In genomic region chr9:48696731-48697469, GRCm38 (mm10) we compare ENCODE assay signal across 17 mouse cellular contexts.
A peak's percentile ranks its signal among the peaks of the same experiment; 100 is the strongest.
DNase-seq lines count a peak whose midpoint lies in the region; ATAC-seq lines count a peak whose summit lies in the region.
"Had no signal": no experiment of that assay in that cellular context is flagged by ENCODE, and none has a peak within 500 bp of the region (broad histone marks: within the 10 kb centered on the region; RNA-seq: fewer than 3 reads in every experiment).

No protein-coding gene starts in this region.

- H3K27ac ChIP-seq in heart, embryonic 12.5 days (ENCODE audit: poor library complexity, severe bottlenecking), result no peak overlapping the region
- H3K27ac ChIP-seq in lung, embryonic 16.5 days (ENCODE audit: low read length), result no peak overlapping the region
- H3K27ac ChIP-seq in embryonic facial prominence, embryonic 11.5 days (replicated peaks; ENCODE audit: low read depth, low read length), result 0 out of 2 replicates have a peak overlapping the region, but pooled peaks have one; percentile 38

- ATAC-seq in heart, embryonic 12.5 days (ENCODE audit: insufficient number of reproducible peaks, low FRiP score), result no peak
- no peak for ATAC-seq in lung, embryonic 16.5 days (ENCODE audit: low read depth)
- 0 out of 2 replicates have a peak, but pooled peaks have one; percentile 51 for ATAC-seq in embryonic facial prominence, embryonic 11.5 days (replicated peaks; ENCODE audit: insufficient number of reproducible peaks, low FRiP score, low TSS enrichment, low read depth)
- no peak for ATAC-seq in erythroid progenitor cell, adult 5-6 weeks (replicated peaks; ENCODE audit: low FRiP score, poor library complexity, severe bottlenecking)
- no peak for ATAC-seq in activated CD4-positive, CD25-positive, alpha-beta regulatory T cell, adult 4 months

- H3K4me3 ChIP-seq in heart, embryonic 12.5 days, result no peak overlapping the region
- H3K4me3 ChIP-seq in lung, embryonic 16.5 days (ENCODE audit: low read length), result no peak overlapping the region
- no peak overlapping the region for H3K4me3 ChIP-seq in embryonic facial prominence, embryonic 11.5 days (ENCODE audit: low read depth, low read length)
- H3K4me3 ChIP-seq: erythroblast, embryonic 14.5 days; megakaryocyte, embryonic 14.5 days had no signal

- H3K9ac ChIP-seq in heart, embryonic 12.5 days, result 0 out of 2 replicates have a peak overlapping the region, but pooled peaks have one; percentile 0
- H3K9ac ChIP-seq in lung, embryonic 16.5 days (ENCODE audit: low read length), result peak overlapping the region; percentile 13; the same call in 1 of the 2 replicates
- H3K9ac ChIP-seq in embryonic facial prominence, embryonic 11.5 days (replicated peaks; ENCODE audit: low read length), result no peak overlapping the region
- H3K9ac ChIP-seq: lung, embryonic 14.5 days had no signal

- peaks cover 30% of the 10 kb centered on the region for H3K4me1 ChIP-seq in heart, embryonic 12.5 days (replicated peaks)
- peaks cover 31% of the 10 kb centered on the region for H3K4me1 ChIP-seq in lung, embryonic 16.5 days (replicated peaks; ENCODE audit: control insufficient read depth, insufficient read depth, low read length)
- H3K4me1 ChIP-seq in embryonic facial prominence, embryonic 11.5 days (ENCODE audit: control insufficient read depth, insufficient read depth, low read length), result peaks cover 3% of the 10 kb centered on the region

- WGBS in heart, embryonic 12.5 days, result 41% methylated on average over 11 of the region's 12 CpGs
- WGBS in lung, embryonic 16.5 days, result 43% methylated on average over 12 of the region's 12 CpGs
- WGBS in embryonic facial prominence, embryonic 11.5 days, result 27% methylated on average over 12 of the region's 12 CpGs

- H3K9me3 ChIP-seq in heart, embryonic 12.5 days (replicated peaks), result no peaks in the 10 kb centered on the region
- no peaks in the 10 kb centered on the region for H3K9me3 ChIP-seq in lung, embryonic 16.5 days (ENCODE audit: control insufficient read depth, low read length)
- H3K9me3 ChIP-seq in embryonic facial prominence, embryonic 11.5 days (replicated peaks; ENCODE audit: control insufficient read depth, low read length), result no peaks in the 10 kb centered on the region
- H3K9me3 ChIP-seq: G1E; megakaryocyte, embryonic 14.5 days had no signal

- no peak for DNase-seq in heart, postnatal 36 days
- DNase-seq in lung, postnatal 4 days, result no peak
- peak; percentile 87 for DNase-seq in embryo, embryonic 10.5 days (ENCODE audit: low spot score)
- DNase-seq in embryonic facial prominence, embryonic 11.5 days (ENCODE audit: low spot score), result peak; percentile 23
- DNase-seq: adrenal gland, adult 8-10 months; cerebellum, adult 18-20 months; kidney, adult 11 months; kidney, postnatal 14 days; liver; lung, embryonic 14.5 days had no signal

- H3K36me3 ChIP-seq in heart, embryonic 12.5 days, result no peaks in the 10 kb centered on the region
- H3K36me3 ChIP-seq in lung, embryonic 16.5 days (ENCODE audit: control insufficient read depth, insufficient read depth, low read length), result no peaks in the 10 kb centered on the region
- H3K36me3 ChIP-seq in embryonic facial prominence, embryonic 11.5 days (replicated peaks; ENCODE audit: control insufficient read depth, insufficient read depth, low read depth, low read length), result no peaks in the 10 kb centered on the region

- H3K27me3 ChIP-seq in heart, embryonic 12.5 days (replicated peaks), result peaks cover 4% of the 10 kb centered on the region; the same call in 1 of the 2 replicates
- peaks cover 3% of the 10 kb centered on the region; the same call in 1 of the 2 replicates for H3K27me3 ChIP-seq in lung, embryonic 16.5 days (ENCODE audit: control insufficient read depth, insufficient read depth, low read depth, low read length)
- H3K27me3 ChIP-seq in embryonic facial prominence, embryonic 11.5 days (ENCODE audit: control insufficient read depth, insufficient read depth, low read length), result no peaks in the 10 kb centered on the region
- H3K27me3 ChIP-seq: megakaryocyte, embryonic 14.5 days had no signal

- intact Hi-C loops in heart, postnatal 36 days (cut with DNase I), result no loop called here

- H3K4me2 ChIP-seq in heart, embryonic 12.5 days, result no peak overlapping the region
- no peak overlapping the region for H3K4me2 ChIP-seq in lung, embryonic 16.5 days (ENCODE audit: low read depth, low read length)
- H3K4me2 ChIP-seq in embryonic facial prominence, embryonic 11.5 days (ENCODE audit: low read depth, low read length), result no peak overlapping the region
- H3K4me2 ChIP-seq: lung, embryonic 14.5 days had no signal

Comparison
In these comparisons a context has a peak if more than half of its experiments do, and no peak if none do; other contexts are left out.
1. DNase-seq: peak in embryo, embryonic 10.5 days (single experiment) and embryonic facial prominence, embryonic 11.5 days (single experiment); none in heart, postnatal 36 days (0 of 2) and lung, postnatal 4 days (0 of 2).